Mouse (Mus musculus): Measurements from ENCODE around the gene Gm42674.

GRCm38 (mm10) chr3:90611494-90611893 lies 9.8 kb downstream of the Gm42674 start:
- TF ChIP-seq CTCF (IDR thresholded peaks at IDR 0.05; ENCODE audit: extremely low read depth, insufficient read depth, low read length) (no peak), POLR2A (IDR thresholded peaks at IDR 0.05; ENCODE audit: extremely low read depth, insufficient read depth, low read length) (no peak)

Data from cortical plate, adult 2 months (tissue).